Mouse (Mus musculus) liver, adult 2 months (tissue): ENCODE results near the gene Col4a2.

Experiments used
- CTCF ChIP-seq: fragments of 200-500 bp; IDR thresholded peaks from 2 replicates; pipeline ENCODE4 v1.5.1; 2011; ENCODE audit warnings: low read depth, low read length, control low read depth
- POLR2A ChIP-seq: fragments of 200-500 bp; IDR thresholded peaks from 2 replicates; pipeline ENCODE4 v1.6.1; 2011; ENCODE audit warnings: low read length, control low read depth; ENCODE audit not compliant: insufficient read depth; ENCODE audit errors: extremely low read depth

DNA sequence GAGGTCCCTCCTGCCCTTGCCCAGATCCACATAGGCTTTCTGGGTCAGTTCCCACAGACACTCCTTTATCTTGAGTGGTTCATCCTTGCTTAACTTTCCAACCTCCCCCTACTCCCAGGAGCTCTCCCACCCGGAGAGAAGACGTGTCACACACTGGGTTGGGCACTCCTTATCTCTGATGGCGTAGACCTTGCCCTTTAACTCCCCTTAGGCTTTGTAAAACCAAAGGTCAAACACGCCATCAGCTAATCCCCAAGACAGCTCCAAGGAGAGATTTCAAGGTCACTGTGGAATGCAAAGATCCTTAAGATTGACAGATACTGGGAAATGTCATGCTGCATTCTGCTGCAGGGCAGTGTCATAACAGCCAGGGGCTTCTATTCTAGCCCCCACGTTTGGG is 3.4 kb upstream of the Col4a2 start:
- TF ChIP-seq CTCF (no peak), POLR2A (no peak)
